Mouse (Mus musculus) hindbrain, embryonic 14.5 days (tissue): Measurements from ENCODE around the gene Slco2a1. TPM values are rescaled to one million over a fixed set of nuclear protein-coding genes. Genes with fewer than 3 reads are reported as not detected.

ENCODE experiments used
- ATAC-seq: fragments of 200-750 bp; cut with Nextera tagmentation; 2 replicates; pipeline ENCODE4 v1.8.0; 2017; ENCODE audit warnings: moderate number of reproducible peaks, mild to moderate bottlenecking, moderate TSS enrichment, moderate library complexity; ENCODE audit not compliant: low FRiP score
- DNase-seq: peaks from one replicate; pipeline ENCODE4 v3.0.0-alpha.2; 2015; ENCODE audit warnings: low spot score
- H3K27ac ChIP-seq: fragments of 300-500 bp; sonication (generic); 2 replicates; pipeline ENCODE4 v1.5.1; 2014; ENCODE audit warnings: mild to moderate bottlenecking, moderate library complexity
- H3K27me3 ChIP-seq: fragments of 300-500 bp; sonication (generic); 2 replicates; pipeline ENCODE4 v1.6.1; 2014; ENCODE audit warnings: mild to moderate bottlenecking, low read length, mixed read lengths; ENCODE audit not compliant: control insufficient read depth, insufficient read depth
- H3K36me3 ChIP-seq: fragments of 300-500 bp; sonication (generic); replicated peaks from 2 replicates; pipeline ENCODE4 v1.6.1; 2014; ENCODE audit not compliant: control insufficient read depth, insufficient read depth
- H3K4me1 ChIP-seq: fragments of 300-500 bp; sonication (generic); replicated peaks from 2 replicates; pipeline ENCODE4 v1.6.1; 2014; ENCODE audit warnings: antibody characterized with exemption, low read length, mixed read lengths; ENCODE audit not compliant: control insufficient read depth, insufficient read depth
- H3K4me2 ChIP-seq: fragments of 300-500 bp; sonication (generic); replicated peaks from 2 replicates; pipeline ENCODE4 v1.6.1; 2014; ENCODE audit warnings: mild to moderate bottlenecking, moderate library complexity
- H3K4me3 ChIP-seq: fragments of 300-500 bp; sonication (generic); replicated peaks from 2 replicates; pipeline ENCODE4 v1.5.1; 2014; ENCODE audit warnings: mild to moderate bottlenecking, low read length
- H3K9ac ChIP-seq: fragments of 300-500 bp; sonication (generic); 2 replicates; pipeline ENCODE4 v1.6.1; 2014
- H3K9me3 ChIP-seq: fragments of 300-500 bp; sonication (generic); 2 replicates; pipeline ENCODE4 v1.6.1; 2016; ENCODE audit warnings: low read length; ENCODE audit not compliant: control insufficient read depth
- WGBS: fragments of 180-500 bp; shearing (Covaris S2); extraction: QIAGEN DNeasy Blood & Tissue Kit; methylation state at CpG from one replicate; pipeline ENCODE4 v1.1.7; 2014; 5-methylcytosine and 5-hydroxymethylcytosine counted together
- polyA plus RNA-seq: library from polyadenylated mRNA; unstranded; fragments of >200 nt; fragmentation: Nextera tagmentation; extraction: Ambion mirVana; gene quantifications from 2 replicates; pipeline ENCODE4 v1.2.1, GENCODE M21; 2014

Slco2a1 gene
- polyA plus RNA-seq, 1 experiment from 2014 or later: 2.4 TPM

- 94% methylated on average over 8 of the region's 8 CpGs for WGBS
- H3K27ac ChIP-seq: no peak overlapping the region
These were observed 80.3 kb downstream of the Slco2a1 start for GRCm38 (mm10) chr9:103068769-103069168.

GRCm38 (mm10) chr9:103071541-103072203 lies 83.2 kb downstream of the Slco2a1 start:
- H3K9me3 ChIP-seq: no peaks in the 10 kb centered on the region
- H3K4me3 ChIP-seq: no peak overlapping the region
- 84% methylated on average over 7 of the region's 7 CpGs for WGBS
- H3K4me1 ChIP-seq: no peaks in the 10 kb centered on the region
- no peak for ATAC-seq
- no peak for DNase-seq
- no peak overlapping the region for H3K9ac ChIP-seq
- no peaks in the 10 kb centered on the region for H3K27me3 ChIP-seq
- no peak overlapping the region for H3K4me2 ChIP-seq
- no peaks in the 10 kb centered on the region for H3K36me3 ChIP-seq
- H3K27ac ChIP-seq: no peak overlapping the region

More at GRCm38 (mm10) chr9:103068769-103069168, 80.3 kb downstream of the Slco2a1 start:
- Histone ChIP-seq H3K4me3 (no peak overlapping the region), H3K4me2 (no peak overlapping the region), H3K9me3 (no peaks in the 10 kb centered on the region), H3K4me1 (no peaks in the 10 kb centered on the region), H3K36me3 (no peaks in the 10 kb centered on the region), H3K9ac (no peak overlapping the region), H3K27me3 (no peaks in the 10 kb centered on the region)
- ATAC-seq (no peak), DNase-seq (no peak)

GRCm38 (mm10) chr9:103072204-103072599 lies 83.7 kb downstream of the Slco2a1 start:
- no peak for ATAC-seq
- Histone ChIP-seq H3K9me3 (no peaks in the 10 kb centered on the region), H3K36me3 (no peaks in the 10 kb centered on the region), H3K4me1 (no peaks in the 10 kb centered on the region), H3K9ac (no peak overlapping the region), H3K27me3 (no peaks in the 10 kb centered on the region), H3K4me2 (no peak overlapping the region), H3K4me3 (no peak overlapping the region), H3K27ac (no peak overlapping the region)
- WGBS: 92% methylated on average over 6 of the region's 6 CpGs
- no peak for DNase-seq

GRCm38 (mm10) chr9:103072926-103073515 lies 84.5 kb downstream of the Slco2a1 start:
- no peak for DNase-seq
- Histone ChIP-seq H3K27me3 (no peaks in the 10 kb centered on the region), H3K27ac (no peak overlapping the region), H3K4me3 (no peak overlapping the region), H3K36me3 (no peaks in the 10 kb centered on the region), H3K4me1 (no peaks in the 10 kb centered on the region), H3K4me2 (no peak overlapping the region), H3K9ac (no peak overlapping the region), H3K9me3 (no peaks in the 10 kb centered on the region)
- whole genome bisulfite sequencing: 93% methylated on average over 11 of the region's 11 CpGs
- no peak for ATAC-seq

- H3K36me3 ChIP-seq: no peaks in the 10 kb centered on the region
- 64% methylated on average over 21 of the region's 21 CpGs for WGBS
- ATAC-seq: no peak; the same call in 1 of the 2 replicates
These were observed 88.5 kb downstream of the Slco2a1 start for GRCm38 (mm10) chr9:103076836-103077531.

GRCm38 (mm10) chr9:103078194-103078691 lies 89.7 kb downstream of the Slco2a1 start:
- Histone ChIP-seq H3K4me2 (no peak overlapping the region), H3K9ac (no peak overlapping the region), H3K4me3 (no peak overlapping the region), H3K27me3 (no peaks in the 10 kb centered on the region), H3K27ac (no peak overlapping the region), H3K9me3 (no peaks in the 10 kb centered on the region), H3K36me3 (no peaks in the 10 kb centered on the region), H3K4me1 (no peaks in the 10 kb centered on the region)
- WGBS: 93% methylated on average over 6 of the region's 6 CpGs
- no peak for DNase-seq
- ATAC-seq: no peak

More at GRCm38 (mm10) chr9:103076836-103077531, 88.5 kb downstream of the Slco2a1 start:
- DNase-seq: no peak
- no peak overlapping the region for H3K27ac ChIP-seq
- no peak overlapping the region for H3K4me2 ChIP-seq
- no peaks in the 10 kb centered on the region for H3K27me3 ChIP-seq
- no peak overlapping the region for H3K9ac ChIP-seq
- H3K9me3 ChIP-seq: no peaks in the 10 kb centered on the region
- no peaks in the 10 kb centered on the region for H3K4me1 ChIP-seq
- no peak overlapping the region for H3K4me3 ChIP-seq

- H3K4me2 ChIP-seq: no peak overlapping the region
- H3K27me3 ChIP-seq: no peaks in the 10 kb centered on the region
These were observed 91.7 kb downstream of the Slco2a1 start for GRCm38 (mm10) chr9:103080211-103080610.

GRCm38 (mm10) chr9:103082246-103082975 lies 93.9 kb downstream of the Slco2a1 start:
- H3K4me1 ChIP-seq: no peaks in the 10 kb centered on the region
- no peak overlapping the region for H3K27ac ChIP-seq
- no peak overlapping the region for H3K9ac ChIP-seq
- DNase-seq (no peak), ATAC-seq (no peak)
- no peak overlapping the region for H3K4me2 ChIP-seq
- WGBS: 82% methylated on average over 8 of the region's 8 CpGs
- no peaks in the 10 kb centered on the region for H3K9me3 ChIP-seq
- no peaks in the 10 kb centered on the region for H3K36me3 ChIP-seq
- H3K4me3 ChIP-seq: no peak overlapping the region
- no peaks in the 10 kb centered on the region for H3K27me3 ChIP-seq

More at GRCm38 (mm10) chr9:103080211-103080610, 91.7 kb downstream of the Slco2a1 start:
- no peak for ATAC-seq
- Histone ChIP-seq H3K4me1 (no peaks in the 10 kb centered on the region), H3K36me3 (no peaks in the 10 kb centered on the region), H3K27ac (no peak overlapping the region), H3K4me3 (no peak overlapping the region), H3K9ac (no peak overlapping the region), H3K9me3 (no peaks in the 10 kb centered on the region)
- 93% methylated on average over 3 of the region's 3 CpGs for WGBS
- DNase-seq: no peak

GRCm38 (mm10) chr9:103083405-103083804 lies 94.9 kb downstream of the Slco2a1 start:
- Histone ChIP-seq H3K36me3 (no peaks in the 10 kb centered on the region), H3K4me2 (no peak overlapping the region), H3K27me3 (no peaks in the 10 kb centered on the region), H3K27ac (no peak overlapping the region), H3K4me1 (no peaks in the 10 kb centered on the region), H3K4me3 (no peak overlapping the region), H3K9ac (no peak overlapping the region), H3K9me3 (no peaks in the 10 kb centered on the region)
- 67% methylated on average over 3 of the region's 3 CpGs for WGBS
- no peak for ATAC-seq
- no peak for DNase-seq
